Mouse (Mus musculus) CH12.LX (cell line): ENCODE measurements around the gene Cltc. TPM values are rescaled to one million over a fixed set of nuclear protein-coding genes. Genes with fewer than 3 reads are reported as not detected.

Experiments used
- DNase-seq: peaks from one replicate; pipeline ENCODE4 v3.0.0-alpha.2; 2013; ENCODE audit errors: extremely low read depth
- H3K27ac ChIP-seq: 2 replicates; pipeline ENCODE4 v1.5.1; 2012; ENCODE audit warnings: low read depth, mild to moderate bottlenecking, control low read depth, moderate library complexity; ENCODE audit not compliant: insufficient read depth
- H3K27me3 ChIP-seq: replicated peaks from 2 replicates; pipeline ENCODE3; 2012; ENCODE audit warnings: inconsistent platforms
- H3K36me3 ChIP-seq, 2 experiments: replicated peaks in 1 of 2; 2 replicates each; pipeline versions ENCODE3 to v1.6.1; 2012; ENCODE audit warnings: inconsistent platforms in 1 of 2, low read length in 1 of 2, mild to moderate bottlenecking in 1 of 2, mixed read lengths in 1 of 2, moderate library complexity in 1 of 2; ENCODE audit not compliant: control insufficient read depth in 1 of 2, insufficient read depth in 1 of 2
- H3K4me1 ChIP-seq, 2 experiments: 2 replicates each; pipeline ENCODE4 v1.6.1; 2012; ENCODE audit warnings: inconsistent platforms in 1 of 2, moderate library complexity in 1 of 2; ENCODE audit not compliant: insufficient read depth in 2 of 2, control insufficient read depth in 1 of 2
- H3K4me2 ChIP-seq: 2 replicates; pipeline ENCODE4 v1.6.1; 2012; ENCODE audit warnings: low read depth, mild to moderate bottlenecking, control low read depth; ENCODE audit not compliant: poor library complexity, insufficient read depth, severe bottlenecking
- H3K4me3 ChIP-seq, 3 experiments: fragments of 150-350 bp in 1 of 3; sonication (generic) in 1 of 3; replicated peaks in 1 of 3; 2 replicates each; pipeline versions ENCODE3 to v1.5.1; 2011 to 2012; ENCODE audit warnings: low read depth in 2 of 3, low read length in 2 of 3, mild to moderate bottlenecking in 2 of 3, moderate library complexity in 2 of 3, control low read depth in 1 of 3, improper control_type of control experiment in 1 of 3, inconsistent platforms in 1 of 3, mixed read lengths in 1 of 3; ENCODE audit not compliant: poor library complexity in 1 of 3
- H3K79me2 ChIP-seq: replicated peaks from 2 replicates; pipeline ENCODE4 v1.6.1; 2012; ENCODE audit warnings: mild to moderate bottlenecking, moderate library complexity; ENCODE audit not compliant: control insufficient read depth, poor library complexity, insufficient read depth, severe bottlenecking; ENCODE audit errors: extremely low read depth
- H3K9ac ChIP-seq: 2 replicates; pipeline ENCODE4 v1.6.1; 2012; ENCODE audit warnings: low read depth, mild to moderate bottlenecking, control low read depth, moderate library complexity; ENCODE audit not compliant: insufficient read depth
- H3K9me3 ChIP-seq: replicated peaks from 2 replicates; pipeline ENCODE3; 2012; ENCODE audit warnings: low read length, inconsistent platforms, mixed read lengths
- BHLHE40 ChIP-seq: IDR thresholded peaks from 2 replicates; pipeline ENCODE4 v1.6.1; 2011; ENCODE audit warnings: mild to moderate bottlenecking, low read depth, low read length, improper control_type of control experiment
- CHD1 ChIP-seq: IDR thresholded peaks from 2 replicates; pipeline ENCODE4 v1.6.1; 2012; ENCODE audit warnings: low read depth, low read length, improper control_type of control experiment, inconsistent platforms
- CHD2 ChIP-seq: IDR thresholded peaks from 2 replicates; pipeline ENCODE4 v1.6.1; 2011; ENCODE audit warnings: low read length, improper control_type of control experiment
- CTCF ChIP-seq, 2 experiments: IDR thresholded peaks in 1 of 2; conservative IDR thresholded peaks in 1 of 2; 2 replicates each; pipeline ENCODE4 v1.5.1; 2011 to 2012; ENCODE audit warnings: low read depth in 2 of 2, low read length in 2 of 2, improper control_type of control experiment in 1 of 2, inconsistent platforms in 1 of 2, mild to moderate bottlenecking in 1 of 2, moderate library complexity in 1 of 2
- ELF1 ChIP-seq: IDR thresholded peaks from 2 replicates; pipeline ENCODE4 v1.6.1; 2014; ENCODE audit warnings: low read depth, mild to moderate bottlenecking, inconsistent platforms, low read length, improper control_type of control experiment
- EP300 ChIP-seq: IDR thresholded peaks from 2 replicates; pipeline ENCODE4 v1.6.1; 2011; ENCODE audit warnings: low read length, improper control_type of control experiment
- JUN ChIP-seq: IDR thresholded peaks from 2 replicates; pipeline ENCODE4 v1.6.1; 2011; ENCODE audit warnings: low read depth, mild to moderate bottlenecking, low read length, improper control_type of control experiment, moderate library complexity; ENCODE audit not compliant: insufficient read depth
- KAT2A ChIP-seq: IDR thresholded peaks from 2 replicates; pipeline ENCODE4 v1.6.1; 2012; ENCODE audit warnings: low read length, improper control_type of control experiment, inconsistent platforms; ENCODE audit not compliant: insufficient replicate concordance
- MEF2A ChIP-seq: IDR thresholded peaks from 2 replicates; pipeline ENCODE4 v1.6.1; 2014; ENCODE audit warnings: low read depth, mild to moderate bottlenecking, inconsistent platforms, low read length, improper control_type of control experiment, borderline replicate concordance
- MYC ChIP-seq: IDR thresholded peaks from 2 replicates; pipeline ENCODE4 v1.6.1; 2011; ENCODE audit warnings: low read depth, mild to moderate bottlenecking, improper control_type of control experiment, low read length
- NELFE ChIP-seq: IDR thresholded peaks from 2 replicates; pipeline ENCODE4 v1.6.1; 2011; ENCODE audit warnings: low read depth, low read length, improper control_type of control experiment
- POLR2A ChIP-seq: IDR thresholded peaks from 2 replicates; pipeline ENCODE4 v1.6.1; 2011; ENCODE audit warnings: low read depth, mild to moderate bottlenecking, improper control_type of control experiment, low read length
- POLR2AphosphoS2 ChIP-seq: IDR thresholded peaks from 2 replicates; pipeline ENCODE4 v1.6.1; 2011; ENCODE audit warnings: low read depth, low read length, improper control_type of control experiment
- RAD21 ChIP-seq: IDR thresholded peaks from 2 replicates; pipeline ENCODE4 v1.6.1; 2011; ENCODE audit warnings: low read depth, mild to moderate bottlenecking, low read length, improper control_type of control experiment, moderate library complexity
- RCOR1 ChIP-seq: conservative IDR thresholded peaks from 2 replicates; pipeline ENCODE4 v1.6.1; 2012; ENCODE audit warnings: low read depth, mild to moderate bottlenecking, inconsistent platforms, low read length, improper control_type of control experiment
- SIN3A ChIP-seq: IDR thresholded peaks from 2 replicates; pipeline ENCODE4 v1.6.1; 2012; ENCODE audit warnings: low read length, improper control_type of control experiment, inconsistent platforms
- SMC3 ChIP-seq: IDR thresholded peaks from 2 replicates; pipeline ENCODE4 v1.6.1; 2011; ENCODE audit warnings: low read depth, low read length, improper control_type of control experiment
- TBP ChIP-seq: conservative IDR thresholded peaks from 2 replicates; pipeline ENCODE4 v1.6.1; 2011; ENCODE audit warnings: low read depth, low read length, improper control_type of control experiment
- UBTF ChIP-seq: IDR thresholded peaks from 2 replicates; pipeline ENCODE4 v1.6.1; 2012; ENCODE audit warnings: low read depth, mild to moderate bottlenecking, inconsistent platforms, low read length, improper control_type of control experiment, moderate library complexity
- USF1 ChIP-seq: IDR thresholded peaks from 2 replicates; pipeline ENCODE4 v1.6.1; 2014; ENCODE audit warnings: low read depth, mild to moderate bottlenecking, inconsistent platforms, low read length, improper control_type of control experiment
- USF2 ChIP-seq: conservative IDR thresholded peaks from 2 replicates; pipeline ENCODE4 v1.6.1; 2011; ENCODE audit warnings: low read depth, low read length, improper control_type of control experiment
- ZMIZ1 ChIP-seq: IDR thresholded peaks from 2 replicates; pipeline ENCODE4 v1.6.1; 2012; ENCODE audit warnings: low read depth, mild to moderate bottlenecking, inconsistent platforms, low read length, improper control_type of control experiment
- ZNF384 ChIP-seq: IDR thresholded peaks from 2 replicates; pipeline ENCODE4 v1.6.1; 2012; ENCODE audit warnings: low read depth, low read length, improper control_type of control experiment, inconsistent platforms
- dilution Hi-C: fragments of 300-500 bp; cut with MboI; formaldehyde crosslinking; loops from 2 replicates; pipeline ENCODE4 v1.14.3; 2020; ENCODE audit warnings: low sequenced_read_pairs; ENCODE audit not compliant: extremely low pct_unique_long_range_greater_than_20kb, extremely low pct_ligation_motif_present
- in situ Hi-C: fragments of 300-500 bp; cut with MboI; formaldehyde crosslinking; loops from 3 replicates; pipeline ENCODE4 v1.14.3; 2019; ENCODE audit warnings: low sequenced_read_pairs, low pct_ligation_motif_present, low pct_unique_long_range_greater_than_20kb, mixed read lengths
- polyA plus RNA-seq: library from polyadenylated mRNA; unstranded; fragments of >175 nt; gene quantifications from 2 replicates; pipeline ENCODE4 v1.2.1, GENCODE M21; 2012; ENCODE audit warnings: low read depth; ENCODE audit not compliant: insufficient read length
- total RNA-seq, 2 experiments: library from RNA; depleted of rRNA; stranded (reverse); fragments of 300-350 nt in 1 of 2; fragments of >200 nt in 1 of 2; gene quantifications; 2 replicates each; pipeline ENCODE4 v1.2.3; 2012 to 2014

Cltc gene
- total and polyA plus RNA-seq, 3 experiments = 140 to 303 (median 219) TPM

GRCm38 (mm10) chr11:86678957-86679356 is 78.4 kb downstream of the Cltc start:
- H3K27ac ChIP-seq = no peak overlapping the region
- TF ChIP-seq USF1 = no peak
- no peak for TF ChIP-seq KAT2A
- no peak for TF ChIP-seq CHD1
- no peak for TF ChIP-seq JUN
- no peak for TF ChIP-seq RAD21
- no peak for TF ChIP-seq POLR2A
- TF ChIP-seq ZMIZ1 = no peak
- no peak for TF ChIP-seq BHLHE40
- TF ChIP-seq SMC3 = no peak
- TF ChIP-seq NELFE = no peak
- no peak for TF ChIP-seq CHD2
- TF ChIP-seq CTCF (conservative IDR thresholded peaks at IDR 0.05 in 1 of 2, IDR thresholded peaks at IDR 0.05 in 1 of 2; ENCODE audit: low read depth in 2 of 2, low read length in 2 of 2) = no peak
- no peak for TF ChIP-seq MEF2A
- TF ChIP-seq TBP = no peak
- TF ChIP-seq UBTF = no peak
- no peak for TF ChIP-seq SIN3A
- TF ChIP-seq, all 38 proteins: peak for 0

GRCm38 (mm10) chr11:86675520-86675919 is 81.8 kb downstream of the Cltc start:
- DNase-seq = no peak
- Histone ChIP-seq H3K27ac (no peak overlapping the region), H3K9me3 (no peaks in the 10 kb centered on the region)
- TF ChIP-seq ZNF384 (no peak), ELF1 (no peak), CTCF (conservative IDR thresholded peaks at IDR 0.05 in 1 of 2, IDR thresholded peaks at IDR 0.05 in 1 of 2; ENCODE audit: low read depth in 2 of 2, low read length in 2 of 2) (no peak), EP300 (no peak), MYC (no peak), RCOR1 (no peak), POLR2AphosphoS2 (no peak), POLR2A (no peak), NELFE (no peak), USF2 (no peak)
- TF ChIP-seq, all 38 proteins: peak for 0
- peaks cover 3 to 41% of the 10 kb centered on the region in 2 experiments for H3K36me3 ChIP-seq
- in situ Hi-C loops = no loop called here
- dilution Hi-C loops = no loop called here
- H3K27me3 ChIP-seq = no peaks in the 10 kb centered on the region
- peaks cover 14% of the 10 kb centered on the region; the same call in 1 of the 2 replicates for H3K79me2 ChIP-seq
- no peak overlapping the region for H3K4me2 ChIP-seq
- H3K4me3 ChIP-seq = no peak overlapping the region
- peaks cover 11 to 39% of the 10 kb centered on the region in 2 experiments; a peak in 3 of 4 replicates for H3K4me1 ChIP-seq
- no peak overlapping the region for H3K9ac ChIP-seq

More at GRCm38 (mm10) chr11:86678957-86679356, 78.4 kb downstream of the Cltc start:
- DNase-seq = no peak
- dilution Hi-C loops (no loop called here), in situ Hi-C loops (no loop called here)
- H3K79me2 ChIP-seq = peaks cover 38% of the 10 kb centered on the region
- peaks cover 4 to 29% of the 10 kb centered on the region in 2 experiments; a peak in 3 of 4 replicates for H3K4me1 ChIP-seq
- no peak overlapping the region for H3K9ac ChIP-seq
- no peaks in the 10 kb centered on the region for H3K9me3 ChIP-seq
- no peak overlapping the region for H3K4me2 ChIP-seq
- peaks cover 3 to 32% of the 10 kb centered on the region in 2 experiments for H3K36me3 ChIP-seq
- H3K4me3 ChIP-seq = no peak overlapping the region
- H3K27me3 ChIP-seq = no peaks in the 10 kb centered on the region
